ENCODE assay signal across 14 mouse cellular contexts in genomic region chr17:5574672-5575071, GRCm38 (mm10).
A peak's percentile ranks its signal among the peaks of the same experiment; 100 is the strongest.
DNase-seq lines count a peak whose midpoint lies in the region; ATAC-seq and TF ChIP-seq lines count a peak whose summit lies in the region.
"Had no signal": no experiment of that assay in that cellular context is flagged by ENCODE, and none has a peak within 500 bp of the region (broad histone marks: within the 10 kb centered on the region; RNA-seq: fewer than 3 reads in every experiment).

No protein-coding gene starts in this region.

- H3K4me3 ChIP-seq in kidney, embryonic 16.5 days (ENCODE audit: low read length) = no peak overlapping the region
- H3K4me3 ChIP-seq in spleen, adult 2 months (ENCODE audit: extremely low read depth, insufficient read depth, insufficient read length) = no peak overlapping the region
- no peak overlapping the region for H3K4me3 ChIP-seq in brown adipose tissue, adult 24 weeks (ENCODE audit: insufficient read depth, low read depth, low read length)
- H3K4me3 ChIP-seq: liver, embryonic 15.5 days; midbrain, embryonic 10.5 days; myocyte had no signal

- H3K4me2 ChIP-seq in kidney, embryonic 16.5 days (replicated peaks; ENCODE audit: low read depth, low read length) = no peak overlapping the region
- H3K4me2 ChIP-seq: liver, embryonic 15.5 days had no signal

- WGBS in kidney, embryonic 16.5 days = 58% methylated on average over 5 of the region's 5 CpGs
- 61% methylated on average over 5 of the region's 5 CpGs for WGBS in spleen, adult 2 months

- no peak for TF ChIP-seq POLR2A in spleen, adult 2 months (IDR thresholded peaks at IDR 0.05; ENCODE audit: low read depth, low read length)

- DNase-seq in kidney, postnatal 25 days = no peak
- peak; percentile 7 for DNase-seq in spleen, adult 2 months (ENCODE audit: low read depth in 1 of 2, low spot score in 2 of 2)
- no peak for DNase-seq in spleen, postnatal 4 days (ENCODE audit: low spot score in 2 of 2)
- peak; percentile 18 to 34 for DNase-seq in monocyte, adult 2 months (ENCODE audit: low read depth in 1 of 2, low spot score in 2 of 2)
- DNase-seq in adrenal gland, adult 18-20 months (ENCODE audit: low spot score in 2 of 2) = no peak
- DNase-seq: cerebellum, adult 9-11 months; right cerebral cortex, adult 18-20 months had no signal

- H3K27ac ChIP-seq in kidney, embryonic 16.5 days (ENCODE audit: low read length) = peak overlapping the region; percentile 51
- no peak overlapping the region for H3K27ac ChIP-seq in spleen, adult 2 months (ENCODE audit: insufficient read depth, low read length)
- peak overlapping the region; percentile 77 for H3K27ac ChIP-seq in brown adipose tissue, adult 24 weeks (replicated peaks; ENCODE audit: low read depth, low read length)
- H3K27ac ChIP-seq: liver, embryonic 15.5 days; midbrain, embryonic 10.5 days had no signal

- H3K4me1 ChIP-seq in kidney, embryonic 16.5 days (ENCODE audit: insufficient read depth, low read length) = peaks cover 19% of the 10 kb centered on the region; the same call in 1 of the 2 replicates
- peaks cover 6% of the 10 kb centered on the region; the same call in 1 of the 2 replicates for H3K4me1 ChIP-seq in spleen, adult 2 months (ENCODE audit: control insufficient read depth, insufficient read depth, insufficient read length)
- H3K4me1 ChIP-seq in brown adipose tissue, adult 24 weeks (ENCODE audit: control insufficient read depth, insufficient read depth, insufficient read length, low read length) = no peaks in the 10 kb centered on the region
- H3K4me1 ChIP-seq: midbrain, embryonic 10.5 days had no signal

- no peak for ATAC-seq in kidney, embryonic 16.5 days (ENCODE audit: low FRiP score, low TSS enrichment)
- ATAC-seq in activated CD4-positive, CD25-positive, alpha-beta regulatory T cell, adult 4 months = no peak

- H3K9ac ChIP-seq in kidney, embryonic 16.5 days (replicated peaks; ENCODE audit: low read length) = no peak overlapping the region
- H3K9ac ChIP-seq: liver, embryonic 15.5 days had no signal

- TF ChIP-seq CTCF in spleen, adult 2 months (IDR thresholded peaks at IDR 0.05; ENCODE audit: extremely low read depth, insufficient read depth, insufficient read length, insufficient replicate concordance) = no peak

- H3K9me3 ChIP-seq in kidney, embryonic 16.5 days (ENCODE audit: low read length) = no peaks in the 10 kb centered on the region
- H3K9me3 ChIP-seq: liver, embryonic 15.5 days; midbrain, embryonic 10.5 days had no signal

- H3K27me3 ChIP-seq in kidney, embryonic 16.5 days (ENCODE audit: insufficient read depth, low read length) = no peaks in the 10 kb centered on the region
- H3K27me3 ChIP-seq in spleen, adult 2 months (ENCODE audit: control insufficient read depth, insufficient read depth, low read length) = no peaks in the 10 kb centered on the region
- H3K27me3 ChIP-seq: liver, embryonic 15.5 days; Patski had no signal

- no peaks in the 10 kb centered on the region for H3K36me3 ChIP-seq in kidney, embryonic 16.5 days (ENCODE audit: insufficient read depth, low read length)
- H3K36me3 ChIP-seq in spleen, adult 2 months (ENCODE audit: control insufficient read depth, insufficient read depth, low read length) = no peaks in the 10 kb centered on the region
- H3K36me3 ChIP-seq: liver, embryonic 15.5 days; midbrain, embryonic 10.5 days had no signal

Comparison
In these comparisons a context has a peak if more than half of its experiments do, and no peak if none do; other contexts are left out.
1. DNase-seq: peak in spleen, adult 2 months (2 of 2) and monocyte, adult 2 months (2 of 2); none in kidney, postnatal 25 days (0 of 2), spleen, postnatal 4 days (0 of 2) and adrenal gland, adult 18-20 months (0 of 2).